Mouse (Mus musculus) heart, adult 9 months (tissue): ENCODE measurements at regions not wholly inside any gene's neighbourhood (a gene's known extent, or its start where the extent isn't known, plus 50 kb on each side); places are given as distances from the start of the nearest gene placed in this dataset.

Experiments used
- DNase-seq, 2 experiments: peaks; one replicate each; pipeline ENCODE4 v3.0.0; 2022; ENCODE audit warnings: low spot score in 2 of 2

- DNase-seq, result no peak
These were observed 1242.1 kb upstream of the A1bg start for GRCm38 (mm10) chr15:62164766-62165410.

DNA sequence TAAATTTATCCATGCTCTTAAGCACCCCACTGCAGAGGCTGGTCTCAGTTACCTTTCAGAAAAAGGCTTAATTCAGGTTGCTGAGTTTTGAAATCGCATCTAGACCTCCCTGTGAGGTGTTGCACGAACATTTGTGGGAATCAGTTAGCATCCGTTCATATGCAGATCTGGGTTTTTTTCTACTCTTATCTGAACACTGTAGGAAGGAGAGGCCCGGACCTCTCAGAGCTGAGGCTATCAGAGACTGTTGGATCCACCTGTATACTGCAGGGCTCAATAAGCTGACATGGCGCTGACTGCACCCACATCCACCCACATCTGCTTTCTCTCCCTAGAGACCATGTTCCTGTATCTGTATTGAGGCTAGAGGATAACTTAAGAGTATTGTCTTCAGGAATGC is 1240.4 kb upstream of the A1bg start:
- DNase-seq, result no peak

- DNase-seq, result no peak
These were observed 1239.9 kb upstream of the A1bg start for GRCm38 (mm10) chr15:62162648-62163194.

DNA sequence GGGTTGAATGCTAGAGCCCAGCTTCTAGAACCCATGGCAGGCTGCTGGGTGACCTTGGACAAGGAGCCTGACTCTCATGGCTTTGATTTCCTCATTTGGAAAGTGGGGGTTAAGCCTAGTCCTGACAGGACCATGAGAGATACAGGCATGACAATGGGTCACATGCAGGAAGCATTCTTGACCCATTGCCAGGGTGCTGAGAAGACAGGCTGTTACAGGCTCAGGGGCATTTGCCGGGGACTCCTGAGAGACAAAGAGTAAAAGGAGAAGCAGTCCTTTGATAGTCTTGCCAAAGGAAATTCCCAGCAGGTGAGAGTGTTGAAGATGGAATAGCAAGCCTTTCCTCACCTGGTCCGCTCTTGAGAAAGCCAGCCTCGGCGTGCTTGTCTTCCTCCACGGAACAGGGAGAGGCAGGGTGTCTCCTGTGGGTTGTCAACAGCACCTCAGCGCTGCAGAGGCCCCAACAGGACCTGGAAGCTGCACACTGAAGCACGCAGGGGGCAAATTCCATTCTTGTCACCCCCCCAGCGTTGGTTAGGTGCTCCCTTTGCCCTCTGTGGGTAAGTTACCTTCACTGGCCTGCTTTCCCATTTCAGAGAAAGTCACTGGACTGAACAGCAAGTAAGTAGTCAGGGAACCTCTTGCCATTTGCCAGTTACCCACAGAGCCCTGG is 1239.3 kb upstream of the A1bg start:
- DNase-seq, result peak in 1 of 2 experiments; percentile 49

- no peak for DNase-seq
These were observed 1238.2 kb upstream of the A1bg start for GRCm38 (mm10) chr15:62161061-62161460.

DNA sequence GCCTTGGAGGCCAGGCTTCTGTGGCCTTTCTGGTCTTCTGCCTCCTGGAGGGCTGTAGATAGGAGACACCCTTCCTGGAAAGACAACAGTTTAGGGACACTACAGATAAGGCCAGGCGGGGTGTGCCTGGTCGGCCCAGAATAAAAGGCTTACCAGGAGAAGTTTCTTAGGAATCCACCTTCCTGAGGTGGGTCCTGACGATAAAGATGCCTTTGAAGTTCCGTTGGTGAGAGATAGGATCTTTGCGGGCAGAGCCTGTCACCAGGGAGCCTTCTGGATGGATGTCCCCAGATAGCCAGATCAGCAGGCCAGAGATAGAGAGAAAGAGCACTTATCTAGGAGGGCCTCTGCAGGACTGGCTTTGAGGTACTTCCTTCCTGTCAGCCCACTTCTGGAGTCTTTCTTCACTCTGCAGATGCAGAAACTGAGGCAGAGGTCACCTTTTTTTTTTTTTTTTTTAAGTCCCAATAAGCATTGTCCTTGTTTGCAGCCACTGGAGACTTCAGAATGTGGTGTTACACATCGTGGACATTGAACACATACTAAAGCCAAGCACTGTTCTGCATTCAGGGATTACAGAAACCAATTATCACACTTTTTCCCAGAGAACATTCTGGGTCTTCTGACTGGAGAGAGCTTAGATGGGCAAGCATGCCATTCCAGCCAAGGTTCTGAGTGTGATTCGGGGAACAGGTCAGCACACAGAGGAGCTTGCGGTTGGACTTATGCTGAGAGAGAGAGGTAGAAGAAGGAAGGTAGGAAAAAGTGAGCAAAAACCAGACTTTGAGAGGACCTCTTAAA is 1236.3 kb upstream of the A1bg start:
- no peak for DNase-seq

DNA sequence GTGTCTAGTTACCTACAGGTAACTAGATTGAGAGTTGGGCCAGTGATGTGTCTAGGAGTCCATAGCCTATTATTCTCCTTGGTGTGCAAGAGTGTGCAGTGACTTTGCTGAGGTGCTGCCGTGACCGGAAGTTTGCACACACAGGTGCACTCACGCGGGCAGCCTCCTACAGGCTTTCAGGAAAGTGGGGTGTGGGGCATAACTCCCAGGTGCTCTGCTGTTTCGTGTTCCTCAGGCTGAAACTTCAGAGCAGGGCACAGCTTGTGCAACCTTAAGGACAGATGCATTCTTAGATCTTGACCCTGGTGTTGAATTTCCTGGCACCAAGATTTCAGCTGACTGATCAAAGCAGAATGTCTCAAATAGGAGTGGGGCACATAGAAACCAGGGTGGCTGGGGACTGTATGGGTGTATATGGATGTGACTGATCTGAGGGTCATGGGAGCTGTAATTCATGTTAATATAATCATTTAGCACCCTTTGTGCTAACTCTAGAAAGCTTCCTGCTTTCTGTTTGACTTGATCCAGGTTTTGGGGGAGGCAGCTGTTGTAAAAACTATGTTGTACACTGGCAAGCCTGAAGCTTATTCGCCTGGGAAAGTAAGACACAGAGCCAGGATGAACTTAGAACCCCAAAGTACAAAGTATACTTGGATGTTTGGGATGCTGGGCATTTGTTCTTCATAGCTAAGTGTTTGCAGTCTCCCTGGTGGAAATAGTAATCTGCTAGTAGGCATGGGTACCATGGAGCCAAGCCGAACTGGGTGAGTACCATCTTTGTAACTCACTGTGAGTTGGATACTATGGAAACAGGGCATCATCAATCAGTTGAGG is 1234.6 kb upstream of the A1bg start:
- DNase-seq, result no peak

DNA sequence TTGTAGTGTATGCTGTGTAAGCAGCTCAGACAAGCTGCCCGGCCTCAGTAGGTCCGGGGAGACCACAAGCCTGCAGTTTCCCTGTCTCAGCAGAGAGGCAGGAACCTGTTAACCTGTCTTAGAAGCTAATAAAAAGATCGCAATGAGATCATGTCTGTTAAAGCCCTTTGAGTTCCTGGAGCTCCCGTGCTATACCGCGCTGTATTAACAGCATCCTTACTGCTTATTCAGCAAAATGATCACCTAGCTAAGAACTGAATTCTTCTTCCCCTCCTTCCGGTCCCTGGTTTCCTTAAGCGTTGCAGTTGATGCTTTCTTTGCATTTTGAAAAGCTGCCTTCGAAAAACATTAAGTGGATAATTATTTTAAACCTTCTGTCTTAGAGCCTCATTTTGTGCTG is 1230.4 kb upstream of the A1bg start:
- no peak for DNase-seq

- peak in 1 of 2 experiments; percentile 29 for DNase-seq
These were observed 1229.3 kb upstream of the A1bg start for GRCm38 (mm10) chr15:62152133-62152532.

- DNase-seq, result no peak
These were observed 1228.9 kb upstream of the A1bg start for GRCm38 (mm10) chr15:62151690-62152089.

DNA sequence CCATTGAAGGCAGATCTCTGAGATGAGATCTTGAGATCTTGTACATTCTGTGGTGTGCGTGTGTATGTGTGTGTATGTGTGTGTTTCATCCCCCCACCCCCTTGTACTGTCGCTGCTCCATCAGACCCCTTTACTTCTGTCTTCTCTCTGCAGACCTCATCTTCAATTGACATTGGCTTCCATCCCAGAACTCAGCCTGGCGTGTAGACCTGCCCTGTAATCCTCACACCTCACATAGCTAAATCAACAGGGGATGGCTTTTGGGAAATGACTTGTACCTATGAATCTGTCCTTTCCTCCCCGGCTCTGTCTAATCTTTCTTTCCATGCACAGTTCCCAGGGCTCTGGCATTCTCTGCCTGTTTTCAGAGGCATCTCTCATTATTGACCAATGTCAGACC is 1227.5 kb upstream of the A1bg start:
- no peak for DNase-seq

GRCm38 (mm10) chr15:62148680-62149237 is 1225.9 kb upstream of the A1bg start:
- DNase-seq, result no peak

- no peak for DNase-seq
These were observed 1224.6 kb upstream of the A1bg start for GRCm38 (mm10) chr15:62147343-62147953.

GRCm38 (mm10) chr15:62145643-62146285 is 1223.0 kb upstream of the A1bg start:
- no peak for DNase-seq

DNA sequence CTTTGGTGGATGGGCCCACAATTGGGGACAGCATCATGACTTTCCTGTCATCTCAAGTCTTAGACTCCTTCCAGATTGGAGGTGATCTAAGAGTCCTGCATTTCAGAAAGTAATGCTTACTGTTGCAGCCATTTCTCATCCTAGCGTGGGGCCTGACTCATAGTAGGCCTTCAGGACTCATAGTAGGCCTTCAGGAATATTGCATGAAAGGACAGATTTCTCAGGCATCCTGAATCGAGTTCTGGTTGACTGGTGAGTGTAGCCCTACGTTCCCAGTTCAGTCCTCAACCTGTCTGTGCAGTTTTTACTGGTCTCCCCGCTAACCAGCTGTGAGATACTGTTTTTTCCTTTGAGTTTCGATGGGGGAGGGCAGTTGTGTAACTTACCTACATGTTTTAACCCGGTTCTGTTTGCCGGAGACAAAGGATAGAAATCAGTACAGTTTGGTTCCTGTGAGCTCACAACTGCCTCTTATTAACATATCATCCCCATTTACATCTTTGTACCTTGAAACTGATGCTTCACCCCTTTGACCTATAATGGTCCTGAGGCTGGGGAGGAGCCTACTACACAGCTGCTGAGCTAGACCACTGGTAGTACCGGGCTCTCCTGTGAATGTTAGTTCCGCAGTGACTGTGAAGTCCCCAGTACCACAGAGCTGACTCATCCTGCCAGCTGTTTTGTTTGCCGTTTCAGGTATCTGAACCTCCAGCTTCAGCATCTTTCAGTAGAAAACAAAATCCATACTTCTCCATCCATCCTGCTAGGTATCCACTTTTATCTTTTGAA is 1222.2 kb upstream of the A1bg start:
- DNase-seq, result no peak

- no peak for DNase-seq
These were observed 1217.0 kb upstream of the A1bg start for GRCm38 (mm10) chr15:62139859-62140258.

GRCm38 (mm10) chr15:62139192-62139591 is 1216.4 kb upstream of the A1bg start:
- DNase-seq, result peak; percentile 33 to 48

DNA sequence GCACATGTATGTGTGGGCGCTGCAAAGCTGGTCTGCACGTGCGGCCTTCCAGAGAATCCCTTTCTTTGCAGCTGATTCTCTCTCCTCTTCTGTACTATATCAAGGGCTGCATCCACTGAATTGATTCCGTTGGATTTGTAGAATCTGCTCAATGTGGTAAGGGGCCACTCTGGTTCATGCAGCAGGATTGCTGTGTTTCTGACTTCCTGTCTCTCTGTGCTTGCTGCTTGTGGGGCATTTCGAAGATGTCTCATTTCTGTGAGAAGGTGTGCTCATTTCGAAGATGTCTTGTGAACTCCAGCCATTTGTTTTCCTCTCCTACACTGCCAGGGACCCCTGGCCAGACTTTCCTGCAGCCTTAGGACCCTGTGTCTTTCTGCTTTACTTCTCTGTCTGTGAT is 1215.9 kb upstream of the A1bg start:
- no peak for DNase-seq

DNA sequence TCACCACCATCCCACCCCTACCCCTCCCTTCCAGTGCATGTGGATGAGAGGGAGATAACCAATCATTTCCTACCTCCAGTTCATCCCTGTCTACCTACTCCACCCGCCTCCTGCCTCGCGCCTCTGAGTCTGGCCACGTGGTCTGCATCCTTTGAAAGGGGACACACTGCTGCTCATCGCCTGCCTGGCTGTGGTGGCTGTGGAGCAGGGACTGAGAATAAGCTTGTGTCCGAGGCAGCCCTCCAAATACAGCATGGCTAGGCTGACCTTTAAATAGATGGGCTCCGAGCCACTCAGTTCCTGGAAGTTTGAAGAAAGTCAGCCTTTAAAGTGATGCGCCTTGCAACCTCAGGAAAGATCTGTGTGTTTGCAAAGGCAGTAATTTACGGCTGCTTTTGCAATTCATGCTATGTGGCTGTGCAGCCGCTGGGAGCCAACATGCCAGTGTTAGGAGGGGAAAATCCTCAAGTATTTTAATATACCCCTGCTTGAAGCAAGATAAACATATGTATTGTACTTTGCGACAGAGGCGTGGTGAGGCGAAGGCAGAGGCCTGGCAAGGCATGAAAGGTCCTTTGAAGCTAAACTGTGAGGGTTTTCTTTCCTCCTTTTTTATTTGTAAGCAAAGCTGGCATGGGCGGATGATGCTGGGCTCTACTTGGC is 1214.3 kb upstream of the A1bg start:
- no peak for DNase-seq
